Mouse (Mus musculus): ENCODE data around the gene Myo6. TPM values are rescaled to one million over a fixed set of nuclear protein-coding genes. Genes with fewer than 3 reads are reported as not detected.

Myo6 gene
- total and polyA plus RNA-seq, 2 experiments from 2014 or later, result 25.5 to 44.6 TPM

GRCm38 (mm10) chr9:80280724-80281123, 115.9 kb downstream of the Myo6 start:
- Histone ChIP-seq H3K4me2 (ENCODE audit: low read depth, low read length, poor library complexity, severe bottlenecking) (no peak overlapping the region), H3K9me3 (ENCODE audit: low read length) (no peaks in the 10 kb centered on the region), H3K9ac (replicated peaks; ENCODE audit: low read length, poor library complexity, severe bottlenecking) (no peak overlapping the region), H3K4me3 (ENCODE audit: low read depth, low read length) (no peak overlapping the region), H3K27me3 (ENCODE audit: insufficient read depth, low read length) (no peaks in the 10 kb centered on the region), H3K27ac (ENCODE audit: low read depth, low read length) (no peak overlapping the region), H3K36me3 (ENCODE audit: insufficient read depth, low read length) (peaks cover 8% of the 10 kb centered on the region; the same call in 1 of the 2 replicates), H3K4me1 (ENCODE audit: insufficient read depth, low read length) (no peaks in the 10 kb centered on the region)
- 100% methylated on average over 1 of the region's 1 CpGs for WGBS
- TF ChIP-seq CTCF (IDR thresholded peaks at IDR 0.05), result no peak
- ATAC-seq (ENCODE audit: low FRiP score), result no peak
- no peak for DNase-seq (ENCODE audit: low spot score)

GRCm38 (mm10) chr9:80282426-80282825, 117.6 kb downstream of the Myo6 start:
- ATAC-seq (ENCODE audit: low FRiP score) (no peak), DNase-seq (ENCODE audit: low spot score) (no peak)
- no peak overlapping the region for H3K9ac ChIP-seq (replicated peaks; ENCODE audit: low read length, poor library complexity, severe bottlenecking)
- H3K4me3 ChIP-seq (ENCODE audit: low read depth, low read length), result no peak overlapping the region
- H3K27ac ChIP-seq (ENCODE audit: low read depth, low read length), result no peak overlapping the region
- no peaks in the 10 kb centered on the region for H3K27me3 ChIP-seq (ENCODE audit: insufficient read depth, low read length)
- H3K36me3 ChIP-seq (ENCODE audit: insufficient read depth, low read length), result peaks cover 6% of the 10 kb centered on the region; the same call in 1 of the 2 replicates
- no peak overlapping the region for H3K4me2 ChIP-seq (ENCODE audit: low read depth, low read length, poor library complexity, severe bottlenecking)
- 96% methylated on average over 3 of the region's 3 CpGs for WGBS
- no peak for TF ChIP-seq CTCF (IDR thresholded peaks at IDR 0.05)
- H3K4me1 ChIP-seq (ENCODE audit: insufficient read depth, low read length), result no peaks in the 10 kb centered on the region
- no peaks in the 10 kb centered on the region for H3K9me3 ChIP-seq (ENCODE audit: low read length)

- Histone ChIP-seq H3K4me1 (ENCODE audit: insufficient read depth, low read length) (no peaks in the 10 kb centered on the region), H3K9ac (replicated peaks; ENCODE audit: low read length, poor library complexity, severe bottlenecking) (no peak overlapping the region), H3K27me3 (ENCODE audit: insufficient read depth, low read length) (no peaks in the 10 kb centered on the region), H3K4me2 (ENCODE audit: low read depth, low read length, poor library complexity, severe bottlenecking) (no peak overlapping the region), H3K36me3 (ENCODE audit: insufficient read depth, low read length) (peaks cover 10% of the 10 kb centered on the region; the same call in 1 of the 2 replicates), H3K9me3 (ENCODE audit: low read length) (no peaks in the 10 kb centered on the region), H3K27ac (ENCODE audit: low read depth, low read length) (no peak overlapping the region), H3K4me3 (ENCODE audit: low read depth, low read length) (no peak overlapping the region)
- ATAC-seq (ENCODE audit: low FRiP score) (no peak), DNase-seq (ENCODE audit: low spot score) (no peak)
- no peak for TF ChIP-seq CTCF (IDR thresholded peaks at IDR 0.05)
- 86% methylated on average over 2 of the region's 2 CpGs for WGBS
Measured at GRCm38 (mm10) chr9:80284539-80285174, 119.8 kb downstream of the Myo6 start.

GRCm38 (mm10) chr9:80286845-80287244, 122.0 kb downstream of the Myo6 start:
- H3K4me1 ChIP-seq (ENCODE audit: insufficient read depth, low read length), result no peaks in the 10 kb centered on the region
- H3K27me3 ChIP-seq (ENCODE audit: insufficient read depth, low read length), result no peaks in the 10 kb centered on the region
- 92% methylated on average over 7 of the region's 7 CpGs for WGBS

GRCm38 (mm10) chr9:80293056-80293584, 128.3 kb downstream of the Myo6 start:
- Histone ChIP-seq H3K9ac (replicated peaks; ENCODE audit: low read length, poor library complexity, severe bottlenecking) (no peak overlapping the region), H3K4me1 (ENCODE audit: insufficient read depth, low read length) (no peaks in the 10 kb centered on the region), H3K4me3 (ENCODE audit: low read depth, low read length) (no peak overlapping the region), H3K9me3 (ENCODE audit: low read length) (no peaks in the 10 kb centered on the region), H3K27me3 (ENCODE audit: insufficient read depth, low read length) (no peaks in the 10 kb centered on the region), H3K27ac (ENCODE audit: low read depth, low read length) (no peak overlapping the region), H3K4me2 (ENCODE audit: low read depth, low read length, poor library complexity, severe bottlenecking) (no peak overlapping the region), H3K36me3 (ENCODE audit: insufficient read depth, low read length) (peaks cover 4% of the 10 kb centered on the region; the same call in 1 of the 2 replicates)
- WGBS, result 58% methylated on average over 2 of the region's 2 CpGs
- ATAC-seq (ENCODE audit: low FRiP score) (no peak), DNase-seq (ENCODE audit: low spot score) (peak; percentile 74)
- TF ChIP-seq CTCF (IDR thresholded peaks at IDR 0.05), result peak; percentile 82

More at GRCm38 (mm10) chr9:80286845-80287244, 122.0 kb downstream of the Myo6 start:
- Histone ChIP-seq H3K9me3 (ENCODE audit: low read length) (no peaks in the 10 kb centered on the region), H3K4me3 (ENCODE audit: low read depth, low read length) (no peak overlapping the region), H3K36me3 (ENCODE audit: insufficient read depth, low read length) (peaks cover 7% of the 10 kb centered on the region; the same call in 1 of the 2 replicates), H3K27ac (ENCODE audit: low read depth, low read length) (no peak overlapping the region), H3K4me2 (ENCODE audit: low read depth, low read length, poor library complexity, severe bottlenecking) (no peak overlapping the region), H3K9ac (replicated peaks; ENCODE audit: low read length, poor library complexity, severe bottlenecking) (no peak overlapping the region)
- DNase-seq (ENCODE audit: low spot score) (no peak), ATAC-seq (ENCODE audit: low FRiP score) (no peak)
- TF ChIP-seq CTCF (IDR thresholded peaks at IDR 0.05), result no peak

- no peaks in the 10 kb centered on the region for H3K4me1 ChIP-seq (ENCODE audit: insufficient read depth, low read length)
- no peak overlapping the region for H3K4me3 ChIP-seq (ENCODE audit: low read depth, low read length)
- 64% methylated on average over 4 of the region's 4 CpGs for WGBS
- H3K4me2 ChIP-seq (ENCODE audit: low read depth, low read length, poor library complexity, severe bottlenecking), result no peak overlapping the region
- H3K27ac ChIP-seq (ENCODE audit: low read depth, low read length), result no peak overlapping the region
- no peaks in the 10 kb centered on the region for H3K9me3 ChIP-seq (ENCODE audit: low read length)
- no peaks in the 10 kb centered on the region for H3K36me3 ChIP-seq (ENCODE audit: insufficient read depth, low read length)
- DNase-seq (ENCODE audit: low spot score) (no peak), ATAC-seq (ENCODE audit: low FRiP score) (no peak)
- no peak overlapping the region for H3K9ac ChIP-seq (replicated peaks; ENCODE audit: low read length, poor library complexity, severe bottlenecking)
- no peak for TF ChIP-seq CTCF (IDR thresholded peaks at IDR 0.05)
- H3K27me3 ChIP-seq (ENCODE audit: insufficient read depth, low read length), result no peaks in the 10 kb centered on the region
Measured at GRCm38 (mm10) chr9:80296086-80296485, 131.3 kb downstream of the Myo6 start.
